Mouse (Mus musculus) CH12.LX (cell line): ENCODE results near the gene Fam161b.

ENCODE experiments used
- CHD1 ChIP-seq: IDR thresholded peaks from 2 replicates; pipeline ENCODE4 v1.6.1; 2012; ENCODE audit warnings: low read depth, low read length, improper control_type of control experiment, inconsistent platforms
- CTCF ChIP-seq, 2 experiments: IDR thresholded peaks in 1 of 2; conservative IDR thresholded peaks in 1 of 2; 2 replicates each; pipeline ENCODE4 v1.5.1; 2011 to 2012; ENCODE audit warnings: low read depth in 2 of 2, low read length in 2 of 2, improper control_type of control experiment in 1 of 2, inconsistent platforms in 1 of 2, mild to moderate bottlenecking in 1 of 2, moderate library complexity in 1 of 2
- ELF1 ChIP-seq: IDR thresholded peaks from 2 replicates; pipeline ENCODE4 v1.6.1; 2014; ENCODE audit warnings: low read depth, mild to moderate bottlenecking, inconsistent platforms, low read length, improper control_type of control experiment
- EP300 ChIP-seq: IDR thresholded peaks from 2 replicates; pipeline ENCODE4 v1.6.1; 2011; ENCODE audit warnings: low read length, improper control_type of control experiment
- HCFC1 ChIP-seq: IDR thresholded peaks from 2 replicates; pipeline ENCODE4 v1.6.1; 2012; ENCODE audit warnings: low read depth, mild to moderate bottlenecking, inconsistent platforms, low read length, improper control_type of control experiment
- KAT2A ChIP-seq: IDR thresholded peaks from 2 replicates; pipeline ENCODE4 v1.6.1; 2012; ENCODE audit warnings: low read length, improper control_type of control experiment, inconsistent platforms; ENCODE audit not compliant: insufficient replicate concordance
- MXI1 ChIP-seq: IDR thresholded peaks from 2 replicates; pipeline ENCODE4 v1.6.1; 2011; ENCODE audit warnings: mild to moderate bottlenecking, low read depth, low read length, improper control_type of control experiment
- POLR2A ChIP-seq: IDR thresholded peaks from 2 replicates; pipeline ENCODE4 v1.6.1; 2011; ENCODE audit warnings: low read depth, mild to moderate bottlenecking, improper control_type of control experiment, low read length
- RCOR1 ChIP-seq: conservative IDR thresholded peaks from 2 replicates; pipeline ENCODE4 v1.6.1; 2012; ENCODE audit warnings: low read depth, mild to moderate bottlenecking, inconsistent platforms, low read length, improper control_type of control experiment
- SMC3 ChIP-seq: IDR thresholded peaks from 2 replicates; pipeline ENCODE4 v1.6.1; 2011; ENCODE audit warnings: low read depth, low read length, improper control_type of control experiment
- TBP ChIP-seq: conservative IDR thresholded peaks from 2 replicates; pipeline ENCODE4 v1.6.1; 2011; ENCODE audit warnings: low read depth, low read length, improper control_type of control experiment
- USF1 ChIP-seq: IDR thresholded peaks from 2 replicates; pipeline ENCODE4 v1.6.1; 2014; ENCODE audit warnings: low read depth, mild to moderate bottlenecking, inconsistent platforms, low read length, improper control_type of control experiment
- ZNF384 ChIP-seq: IDR thresholded peaks from 2 replicates; pipeline ENCODE4 v1.6.1; 2012; ENCODE audit warnings: low read depth, low read length, improper control_type of control experiment, inconsistent platforms

DNA sequence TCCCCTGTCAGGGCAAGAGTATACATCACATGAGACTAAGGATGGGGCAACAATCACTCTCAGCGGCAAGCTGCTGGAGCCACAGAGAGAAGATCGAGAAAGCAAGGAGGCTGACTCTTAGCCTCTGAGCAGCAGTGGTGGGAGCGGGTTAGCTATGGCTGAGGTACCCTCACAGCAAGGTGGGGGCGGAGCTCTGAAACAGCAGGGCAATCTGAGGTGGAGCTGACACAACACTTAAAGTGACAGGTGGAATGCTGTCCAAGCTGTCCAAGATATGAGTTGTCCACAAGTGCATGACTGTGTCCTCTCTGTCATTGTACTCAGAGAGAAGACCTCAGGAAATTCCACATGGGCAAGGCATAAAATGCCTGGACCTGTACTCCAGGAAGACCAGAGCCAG lies 20.7 kb upstream of the Fam161b start:
- TF ChIP-seq CTCF (conservative IDR thresholded peaks at IDR 0.05 in 1 of 2, IDR thresholded peaks at IDR 0.05 in 1 of 2; ENCODE audit: low read depth in 2 of 2, low read length in 2 of 2): no peak
- TF ChIP-seq POLR2A: no peak
- TF ChIP-seq MXI1: no peak
- no peak for TF ChIP-seq RCOR1
- no peak for TF ChIP-seq ZNF384
- no peak for TF ChIP-seq CHD1
- no peak for TF ChIP-seq EP300
- no peak for TF ChIP-seq ELF1
- no peak for TF ChIP-seq SMC3
- no peak for TF ChIP-seq USF1
- no peak for TF ChIP-seq KAT2A
- TF ChIP-seq TBP: no peak
- no peak for TF ChIP-seq HCFC1
